Mouse (Mus musculus): ENCODE measurements around the gene Clspn.

The Clspn gene

GRCm38 (mm10) chr4:126637446-126637845, 80.7 kb downstream of the Clspn start:
- DNase-seq (ENCODE audit: low read depth, low spot score): no peak
- Histone ChIP-seq H3K36me3 (ENCODE audit: control insufficient read depth, insufficient read depth, low read length, poor library complexity, severe bottlenecking) (no peaks in the 10 kb centered on the region), H3K27me3 (ENCODE audit: control insufficient read depth, insufficient read depth, low read length, poor library complexity, severe bottlenecking) (no peaks in the 10 kb centered on the region)

- H3K36me3 ChIP-seq (ENCODE audit: control insufficient read depth, insufficient read depth, low read length, poor library complexity, severe bottlenecking): no peaks in the 10 kb centered on the region
- H3K27me3 ChIP-seq (ENCODE audit: control insufficient read depth, insufficient read depth, low read length, poor library complexity, severe bottlenecking): no peaks in the 10 kb centered on the region
- DNase-seq (ENCODE audit: low read depth, low spot score): no peak
Observed at GRCm38 (mm10) chr4:126639339-126639738, 82.6 kb downstream of the Clspn start.

DNA sequence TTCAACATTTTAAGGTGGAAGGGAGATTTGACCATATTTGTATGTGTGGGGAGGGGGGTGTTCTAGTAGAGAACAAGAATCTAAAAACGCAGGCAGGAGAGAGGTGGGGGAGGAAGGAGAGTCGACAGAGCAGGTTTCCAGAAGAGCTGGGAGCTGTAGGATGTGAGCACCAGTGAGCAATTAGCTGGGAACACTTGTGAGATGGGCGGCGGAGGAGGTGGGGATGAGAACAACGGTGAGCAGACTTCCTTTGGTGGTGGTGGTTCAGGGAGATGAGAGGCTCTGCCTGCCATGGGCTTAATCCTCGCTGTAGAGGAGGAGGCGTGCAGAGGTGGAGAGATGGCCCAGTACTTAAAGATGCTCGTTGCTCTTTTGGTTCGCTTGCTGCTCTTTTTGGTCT, 85.2 kb downstream of the Clspn start:
- no peaks in the 10 kb centered on the region for H3K27me3 ChIP-seq (ENCODE audit: control insufficient read depth, insufficient read depth, low read length, poor library complexity, severe bottlenecking)
- no peaks in the 10 kb centered on the region for H3K36me3 ChIP-seq (ENCODE audit: control insufficient read depth, insufficient read depth, low read length, poor library complexity, severe bottlenecking)
- no peak for DNase-seq (ENCODE audit: low read depth, low spot score)
